Mouse (Mus musculus) embryonic fibroblast, embryonic 13.5 days (primary cell): Measurements from ENCODE around the gene Pipox.

ENCODE experiments used
- CTCF ChIP-seq: IDR thresholded peaks from 2 replicates; pipeline ENCODE4 v1.5.1; 2011; ENCODE audit warnings: mild to moderate bottlenecking, control low read depth, low read length, moderate library complexity, borderline replicate concordance; ENCODE audit not compliant: insufficient read depth
- POLR2A ChIP-seq: IDR thresholded peaks from 2 replicates; pipeline ENCODE4 v1.6.1; 2011; ENCODE audit warnings: low read depth, mild to moderate bottlenecking, control low read depth, low read length, moderate library complexity

DNA sequence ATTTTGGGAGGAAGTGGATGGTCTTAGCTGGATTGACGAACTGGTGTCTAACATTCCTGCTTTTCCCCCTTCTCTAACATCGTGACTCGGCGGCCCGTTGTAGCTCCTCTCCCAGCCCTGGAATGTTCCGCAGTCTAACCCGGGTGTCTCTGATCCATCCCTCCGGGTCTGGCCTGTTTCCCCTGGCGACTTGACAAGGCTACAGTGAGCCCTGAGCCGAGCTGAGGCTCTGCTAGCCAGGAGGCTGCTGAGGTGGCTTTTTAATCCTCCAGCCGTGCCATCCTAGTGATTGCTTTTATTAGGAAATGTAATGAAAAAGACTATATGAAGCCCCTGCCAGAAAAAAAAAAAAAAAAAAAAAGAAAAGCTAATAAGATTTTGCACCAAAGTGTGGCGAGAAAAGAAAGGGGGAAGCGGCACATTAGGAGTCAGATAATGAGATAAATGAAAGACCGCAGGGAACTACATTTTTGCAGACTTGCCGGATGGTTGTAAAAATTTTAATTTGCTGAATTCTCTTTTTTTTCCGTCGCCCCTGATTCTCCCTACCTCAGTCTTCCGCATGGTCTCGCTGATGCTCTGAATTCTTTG lies 12.3 kb upstream of the Pipox start:
- TF ChIP-seq CTCF: no peak
- TF ChIP-seq POLR2A: no peak
